8 mouse cellular contexts compared by ENCODE assay signal in genomic region chr14:57362726-57363660, GRCm38 (mm10). TPM values are rescaled to one million over a fixed set of nuclear protein-coding genes. Genes with fewer than 3 reads are reported as not detected.
DNase-seq lines count a peak whose midpoint lies in the region; ATAC-seq lines count a peak whose summit lies in the region.

No protein-coding gene starts in this region.

- H3K27me3 ChIP-seq in midbrain, embryonic 15.5 days (replicated peaks), result no peaks in the 10 kb centered on the region

- peak; percentile 90 for DNase-seq in heart, adult 11 months
- no peak for DNase-seq in heart, postnatal 25 days (ENCODE audit: low spot score)
- peak; percentile 89 for DNase-seq in embryo, embryonic 9.5 days (ENCODE audit: extremely low spot score)
- DNase-seq in kidney, adult 18-20 months, result peak; percentile 78
- DNase-seq in left cerebral cortex, postnatal 4 days, result peak; percentile 83
- DNase-seq in spleen, postnatal 4 days (ENCODE audit: low spot score in 2 of 2), result peak; percentile 61 to 83

- peak; percentile 52 for ATAC-seq in granulocyte monocyte progenitor cell, adult 5-6 weeks (replicated peaks; ENCODE audit: poor library complexity, severe bottlenecking)
- ATAC-seq in midbrain, embryonic 15.5 days (replicated peaks), result peak; percentile 82

- intact Hi-C loops in heart, postnatal 25 days (cut with DNase I), result loop anchor here (1.0 kb wide), 1 partner anchor 254 kb away; no protein-coding TSS in a partner anchor
- intact Hi-C loops in left cerebral cortex, postnatal 4 days (cut with DNase I), result loop anchor here (5.0 kb wide), 1 partner anchor 256 kb away; no protein-coding TSS in a partner anchor

- H3K4me3 ChIP-seq in midbrain, embryonic 15.5 days, result 0 out of 2 replicates have a peak overlapping the region, but pooled peaks have one; percentile 5

- no peak overlapping the region for H3K9ac ChIP-seq in midbrain, embryonic 15.5 days

- no peak overlapping the region for H3K27ac ChIP-seq in midbrain, embryonic 15.5 days

- no peaks in the 10 kb centered on the region for H3K36me3 ChIP-seq in midbrain, embryonic 15.5 days (replicated peaks)

- peak overlapping the region; percentile 37 for H3K4me2 ChIP-seq in midbrain, embryonic 15.5 days

- no peaks in the 10 kb centered on the region for H3K4me1 ChIP-seq in midbrain, embryonic 15.5 days

- WGBS in midbrain, embryonic 15.5 days, result 11% methylated on average over 30 of the region's 31 CpGs

- no peaks in the 10 kb centered on the region for H3K9me3 ChIP-seq in midbrain, embryonic 15.5 days

RNA-seq across cellular contexts. Expression of gene Cryl1, which starts 35.3 kb away (rescaled TPM):
- total RNA-seq in heart, postnatal 25 days (2021), result 1 to 10 TPM; 5.3 to 6.1 TPM
- 15.3 and 28.5 TPM in 2 replicates for total RNA-seq in granulocyte monocyte progenitor cell, adult 5-6 weeks (2014; fragmentation: Nextera tagmentation)
- total RNA-seq in granulocyte monocyte progenitor cell, adult 5-6 weeks (2017), result 10.4 and 26.5 TPM in 2 replicates
- 10 to 100 TPM; 15.0 to 16.6 TPM for total RNA-seq in left cerebral cortex, postnatal 4 days (2021)
- 9.2 and 13.4 TPM in 2 replicates for polyA plus RNA-seq in midbrain, embryonic 15.5 days (2015; fragmentation: Nextera tagmentation; extraction: Ambion mirVana)
